Mouse (Mus musculus): ENCODE measurements at regions not wholly inside any gene's neighbourhood (a gene's known extent, or its start where the extent isn't known, plus 50 kb on each side); places are given as distances from the start of the nearest gene placed in this dataset.

GRCm38 (mm10) chr16:74644750-74645366, 233.2 kb upstream of the Robo2 start:
- no peaks in the 10 kb centered on the region for H3K27me3 ChIP-seq (ENCODE audit: control insufficient read depth, insufficient read depth, low read length)
- no peak overlapping the region for H3K27ac ChIP-seq (ENCODE audit: insufficient read depth, low read length)
- H3K4me1 ChIP-seq (ENCODE audit: control insufficient read depth, insufficient read depth, low read length) = no peaks in the 10 kb centered on the region
- DNase-seq = no peak
- WGBS = 52% methylated on average over 10 of the region's 10 CpGs
- H3K4me3 ChIP-seq (replicated peaks; ENCODE audit: insufficient read depth, low read depth, low read length) = no peak overlapping the region
- TF ChIP-seq POLR2A (IDR thresholded peaks at IDR 0.05; ENCODE audit: borderline replicate concordance, insufficient read depth, low read length) = no peak
- TF ChIP-seq CTCF (IDR thresholded peaks at IDR 0.05; ENCODE audit: borderline replicate concordance, insufficient read depth, low read depth, low read length) = no peak

DNA sequence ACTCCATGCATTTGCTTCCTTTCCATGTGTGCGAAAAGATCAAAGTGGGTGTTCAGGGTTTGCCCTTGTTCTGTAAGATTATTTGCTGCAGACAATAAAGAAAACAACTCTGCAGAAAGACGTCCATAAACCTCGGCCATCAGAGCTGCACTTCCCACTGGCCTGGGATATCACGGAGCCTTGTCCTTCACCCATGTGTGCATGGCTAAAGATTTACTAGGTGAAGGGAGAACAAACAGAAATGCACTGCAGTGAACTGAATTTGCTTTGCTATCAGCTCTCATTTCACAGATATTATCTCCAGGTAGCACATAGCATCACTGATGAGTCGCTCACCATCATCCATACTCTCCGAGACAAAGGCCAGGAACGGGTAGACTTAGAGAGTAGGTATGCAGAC, 228.2 kb upstream of the Robo2 start:
- 88% methylated on average over 7 of the region's 7 CpGs for WGBS
- Histone ChIP-seq H3K4me1 (ENCODE audit: control insufficient read depth, insufficient read depth, low read length) (no peaks in the 10 kb centered on the region), H3K4me3 (replicated peaks; ENCODE audit: insufficient read depth, low read depth, low read length) (no peak overlapping the region), H3K27ac (ENCODE audit: insufficient read depth, low read length) (no peak overlapping the region), H3K27me3 (ENCODE audit: control insufficient read depth, insufficient read depth, low read length) (no peaks in the 10 kb centered on the region)
- DNase-seq = no peak
- TF ChIP-seq CTCF (IDR thresholded peaks at IDR 0.05; ENCODE audit: borderline replicate concordance, insufficient read depth, low read depth, low read length) (no peak), POLR2A (IDR thresholded peaks at IDR 0.05; ENCODE audit: borderline replicate concordance, insufficient read depth, low read length) (no peak)

GRCm38 (mm10) chr16:74637638-74638037, 226.0 kb upstream of the Robo2 start:
- H3K27me3 ChIP-seq (ENCODE audit: control insufficient read depth, insufficient read depth, low read length) = no peaks in the 10 kb centered on the region
- no peak for DNase-seq
- H3K4me3 ChIP-seq (replicated peaks; ENCODE audit: insufficient read depth, low read depth, low read length) = no peak overlapping the region
- no peaks in the 10 kb centered on the region for H3K4me1 ChIP-seq (ENCODE audit: control insufficient read depth, insufficient read depth, low read length)
- TF ChIP-seq CTCF (IDR thresholded peaks at IDR 0.05; ENCODE audit: borderline replicate concordance, insufficient read depth, low read depth, low read length) = no peak
- TF ChIP-seq POLR2A (IDR thresholded peaks at IDR 0.05; ENCODE audit: borderline replicate concordance, insufficient read depth, low read length) = no peak
- 45% methylated on average over 5 of the region's 5 CpGs for WGBS
- H3K27ac ChIP-seq (ENCODE audit: insufficient read depth, low read length) = no peak overlapping the region

DNA sequence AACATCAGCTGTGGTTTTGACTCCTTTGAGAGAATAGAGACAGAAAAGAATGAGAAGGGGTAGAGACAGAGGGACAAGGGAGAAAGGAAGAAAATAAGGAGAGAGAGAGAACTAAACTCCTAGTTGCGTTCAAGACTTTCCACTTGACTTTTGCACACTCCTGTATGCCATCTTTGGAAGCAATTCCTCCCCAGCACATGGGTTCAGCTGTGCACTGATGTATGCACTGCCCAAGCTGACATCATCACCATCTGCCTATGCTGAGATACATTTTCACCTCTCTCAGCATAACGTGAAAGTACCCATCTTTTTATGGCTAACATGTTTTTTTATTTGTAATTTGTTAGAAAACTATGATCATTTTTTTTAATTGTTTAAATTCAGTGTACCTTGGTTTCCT, 214.2 kb upstream of the Robo2 start:
- Histone ChIP-seq H3K4me3 (replicated peaks; ENCODE audit: insufficient read depth, low read depth, low read length) (no peak overlapping the region), H3K4me1 (ENCODE audit: control insufficient read depth, insufficient read depth, low read length) (no peaks in the 10 kb centered on the region), H3K27ac (ENCODE audit: insufficient read depth, low read length) (no peak overlapping the region), H3K27me3 (ENCODE audit: control insufficient read depth, insufficient read depth, low read length) (no peaks in the 10 kb centered on the region)
- TF ChIP-seq CTCF (IDR thresholded peaks at IDR 0.05; ENCODE audit: borderline replicate concordance, insufficient read depth, low read depth, low read length) (no peak), POLR2A (IDR thresholded peaks at IDR 0.05; ENCODE audit: borderline replicate concordance, insufficient read depth, low read length) (no peak)
- DNase-seq = no peak
- 65% methylated on average over 2 of the region's 2 CpGs for WGBS

DNA sequence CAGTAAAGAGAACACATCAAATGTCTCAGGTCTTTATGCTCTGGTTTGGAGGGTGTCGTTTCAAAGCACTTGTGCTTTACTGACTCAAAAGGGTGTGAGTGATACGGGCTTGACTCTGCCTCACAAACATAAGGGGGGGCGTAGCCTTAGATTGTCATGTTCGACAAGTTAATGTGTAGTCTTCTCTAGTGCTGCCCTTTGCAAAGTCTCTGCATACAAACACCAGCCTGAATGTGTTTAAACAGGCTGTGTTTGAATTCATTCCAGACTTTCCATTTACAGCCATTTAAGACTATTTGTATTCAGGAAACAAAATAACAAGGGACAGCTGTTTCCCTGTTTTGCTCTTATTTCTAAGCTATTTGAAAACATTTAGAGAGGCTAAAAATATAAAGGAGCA, 200.4 kb upstream of the Robo2 start:
- Histone ChIP-seq H3K4me1 (ENCODE audit: control insufficient read depth, insufficient read depth, low read length) (no peaks in the 10 kb centered on the region), H3K4me3 (replicated peaks; ENCODE audit: insufficient read depth, low read depth, low read length) (no peak overlapping the region), H3K27me3 (ENCODE audit: control insufficient read depth, insufficient read depth, low read length) (no peaks in the 10 kb centered on the region), H3K27ac (ENCODE audit: insufficient read depth, low read length) (no peak overlapping the region)
- TF ChIP-seq CTCF (IDR thresholded peaks at IDR 0.05; ENCODE audit: borderline replicate concordance, insufficient read depth, low read depth, low read length) = no peak
- TF ChIP-seq POLR2A (IDR thresholded peaks at IDR 0.05; ENCODE audit: borderline replicate concordance, insufficient read depth, low read length) = no peak
- 69% methylated on average over 4 of the region's 4 CpGs for whole genome bisulfite sequencing
- no peak for DNase-seq

DNA sequence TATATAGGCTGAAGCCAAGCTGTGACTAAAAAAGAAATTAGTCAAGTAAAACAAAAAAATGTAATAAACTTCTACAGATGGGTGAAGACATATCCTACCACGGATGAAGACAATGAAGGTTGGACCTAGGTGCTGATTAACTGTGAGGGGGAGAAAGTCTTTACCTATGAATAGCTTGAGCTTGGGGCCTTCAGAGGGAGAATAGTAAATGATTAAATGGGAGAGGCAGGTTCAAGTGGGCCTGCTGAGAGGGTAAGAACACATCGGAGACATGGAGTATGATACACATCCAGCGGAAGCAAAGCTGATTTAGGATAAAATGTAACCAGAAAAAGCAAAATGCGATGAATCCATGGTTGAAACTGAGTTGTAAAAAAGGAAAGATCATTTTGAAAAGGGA, 197.9 kb upstream of the Robo2 start:
- H3K4me3 ChIP-seq (replicated peaks; ENCODE audit: insufficient read depth, low read depth, low read length) = no peak overlapping the region
- 87% methylated on average over 4 of the region's 4 CpGs for WGBS

DNA sequence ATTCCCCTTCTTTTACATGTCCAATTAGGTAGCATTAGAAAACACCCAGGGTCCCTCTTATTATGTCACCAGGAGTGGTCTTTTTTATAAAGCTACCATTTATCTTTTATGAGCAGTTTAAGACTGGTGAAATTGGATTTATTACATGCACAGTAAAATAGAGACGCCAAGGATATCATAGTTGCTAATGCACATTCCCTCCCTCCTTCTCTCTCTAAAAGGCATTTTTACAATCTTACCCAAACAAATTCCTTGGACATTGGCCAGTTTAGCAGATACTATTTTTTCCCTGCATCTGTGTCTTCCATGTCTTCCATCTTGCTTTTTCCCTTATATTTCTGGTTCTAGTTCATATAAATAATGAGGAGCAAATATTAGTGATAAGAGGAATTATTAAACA, 186.7 kb upstream of the Robo2 start:
- Histone ChIP-seq H3K4me3 (replicated peaks; ENCODE audit: insufficient read depth, low read depth, low read length) (no peak overlapping the region), H3K27ac (ENCODE audit: insufficient read depth, low read length) (no peak overlapping the region), H3K4me1 (ENCODE audit: control insufficient read depth, insufficient read depth, low read length) (no peaks in the 10 kb centered on the region), H3K27me3 (ENCODE audit: control insufficient read depth, insufficient read depth, low read length) (no peaks in the 10 kb centered on the region)
- no peak for DNase-seq
- 76% methylated on average over 1 of the region's 1 CpGs for WGBS
- TF ChIP-seq POLR2A (IDR thresholded peaks at IDR 0.05; ENCODE audit: borderline replicate concordance, insufficient read depth, low read length) (no peak), CTCF (IDR thresholded peaks at IDR 0.05; ENCODE audit: borderline replicate concordance, insufficient read depth, low read depth, low read length) (no peak)

More for the DNA sequence above, 197.9 kb upstream of the Robo2 start:
- no peak for TF ChIP-seq CTCF (IDR thresholded peaks at IDR 0.05; ENCODE audit: borderline replicate concordance, insufficient read depth, low read depth, low read length)
- no peak for TF ChIP-seq POLR2A (IDR thresholded peaks at IDR 0.05; ENCODE audit: borderline replicate concordance, insufficient read depth, low read length)
- Histone ChIP-seq H3K27ac (ENCODE audit: insufficient read depth, low read length) (no peak overlapping the region), H3K27me3 (ENCODE audit: control insufficient read depth, insufficient read depth, low read length) (no peaks in the 10 kb centered on the region; the same call in 1 of the 2 replicates), H3K4me1 (ENCODE audit: control insufficient read depth, insufficient read depth, low read length) (no peaks in the 10 kb centered on the region)
- no peak for DNase-seq

GRCm38 (mm10) chr16:74597735-74598340, 186.2 kb upstream of the Robo2 start:
- no peak for TF ChIP-seq POLR2A (IDR thresholded peaks at IDR 0.05; ENCODE audit: borderline replicate concordance, insufficient read depth, low read length)
- no peak for TF ChIP-seq CTCF (IDR thresholded peaks at IDR 0.05; ENCODE audit: borderline replicate concordance, insufficient read depth, low read depth, low read length)
- DNase-seq = no peak
- H3K4me1 ChIP-seq (ENCODE audit: control insufficient read depth, insufficient read depth, low read length) = no peaks in the 10 kb centered on the region
- H3K27me3 ChIP-seq (ENCODE audit: control insufficient read depth, insufficient read depth, low read length) = no peaks in the 10 kb centered on the region
- WGBS = 19% methylated on average over 4 of the region's 4 CpGs
- no peak overlapping the region for H3K4me3 ChIP-seq (replicated peaks; ENCODE audit: insufficient read depth, low read depth, low read length)
- no peak overlapping the region for H3K27ac ChIP-seq (ENCODE audit: insufficient read depth, low read length)

All from cerebellum, adult 2 months (tissue).